In the genomic region with DNA sequence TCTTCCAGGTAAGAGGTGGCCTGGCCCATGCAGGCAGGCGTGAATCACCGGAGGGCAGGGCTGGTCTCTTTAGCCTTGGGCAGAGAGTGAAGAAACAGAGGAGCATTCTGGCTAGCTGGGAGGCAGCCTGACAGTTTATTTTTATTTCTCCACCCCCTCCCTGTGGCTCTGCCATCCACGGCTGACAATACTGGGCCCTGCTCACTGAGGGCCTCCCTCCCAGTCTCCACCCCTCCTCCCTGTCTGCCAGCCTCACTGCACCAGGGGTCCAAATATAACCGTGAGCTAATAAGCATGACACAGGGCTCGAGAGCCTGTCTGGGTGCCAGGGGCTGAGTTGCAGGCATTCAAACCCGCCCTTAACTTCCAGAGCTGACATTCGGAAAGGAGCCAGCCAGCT, we compare ENCODE assay signal across 8 mouse cellular contexts. TPM values are rescaled to one million over a fixed set of nuclear protein-coding genes. Genes with fewer than 3 reads are reported as not detected.
DNase-seq lines count a peak whose midpoint lies in the region; ATAC-seq lines count a peak whose summit lies in the region.

No protein-coding gene starts in this region.

- H3K27me3 ChIP-seq in liver, embryonic 12.5 days (replicated peaks) = no peaks in the 10 kb centered on the region

- H3K27ac ChIP-seq in liver, embryonic 12.5 days = peak overlapping the region; percentile 98

- whole genome bisulfite sequencing in liver, embryonic 12.5 days (ENCODE audit: insufficient replicate concordance) = 59% methylated on average over 7 of the region's 7 CpGs

- H3K9me3 ChIP-seq in liver, embryonic 12.5 days (replicated peaks) = no peaks in the 10 kb centered on the region

- H3K4me3 ChIP-seq in liver, embryonic 12.5 days = no peak overlapping the region

- H3K9ac ChIP-seq in liver, embryonic 12.5 days = 0 out of 2 replicates have a peak overlapping the region, but pooled peaks have one; percentile 10

- H3K36me3 ChIP-seq in liver, embryonic 12.5 days = peaks cover 86% of the 10 kb centered on the region

- H3K4me1 ChIP-seq in liver, embryonic 12.5 days = peaks cover 75% of the 10 kb centered on the region

- intact Hi-C loops in heart, postnatal 10 days (cut with DNase I) = loop anchor here (1.0 kb wide), 1 partner anchor 16 kb away; no protein-coding TSS in a partner anchor

- peak; percentile 77 to 91 for DNase-seq in adrenal gland, adult (ENCODE audit: inconsistent age in 2 of 2, low spot score in 1 of 2)
- DNase-seq in adrenal gland, postnatal 4 days (ENCODE audit: low spot score in 2 of 2) = no peak
- DNase-seq in urinary bladder, postnatal 25 days (ENCODE audit: low spot score) = peak; percentile 35
- DNase-seq in urinary bladder, postnatal 10 days (ENCODE audit: low spot score) = no peak
- peak; percentile 91 to 92 for DNase-seq in heart, postnatal 10 days
- peak; percentile 24 to 30 for DNase-seq in right cerebral cortex, postnatal 36 days (ENCODE audit: low spot score in 2 of 2)

- peak overlapping the region; percentile 79; the same call in 1 of the 2 replicates for H3K4me2 ChIP-seq in liver, embryonic 12.5 days

- no peak for ATAC-seq in liver, embryonic 12.5 days
- ATAC-seq in erythroid progenitor cell, adult 5-6 weeks (replicated peaks; ENCODE audit: low FRiP score, poor library complexity, severe bottlenecking) = no peak

RNA-seq across cellular contexts. Expression of gene Tgm2, which starts 6.6 kb away (rescaled TPM):
- total RNA-seq in adrenal gland, postnatal 4 days (2021) = 10 to 100 TPM; 58.1 to 65.3 TPM
- 100 to 1,000 TPM; 162 to 208 TPM for total RNA-seq in heart, postnatal 10 days (2021)
- 69.4 and 69.9 TPM in 2 replicates for polyA plus RNA-seq in liver, embryonic 12.5 days (2016; fragmentation: Nextera tagmentation; extraction: Ambion mirVana)
- total RNA-seq in erythroid progenitor cell, adult 5-6 weeks (2015; ENCODE audit: low replicate concordance) = 16.3 and 27.4 TPM in 2 replicates
- total RNA-seq in erythroid progenitor cell, adult 5-6 weeks (2017; ENCODE audit: low replicate concordance) = 23.0 and 33.9 TPM in 2 replicates

Comparison
In these comparisons a context has a peak if more than half of its experiments do, and no peak if none do; other contexts are left out.
1. DNase-seq: peak in adrenal gland, adult (2 of 2), urinary bladder, postnatal 25 days (single experiment), heart, postnatal 10 days (2 of 2) and right cerebral cortex, postnatal 36 days (2 of 2); none in adrenal gland, postnatal 4 days (0 of 2) and urinary bladder, postnatal 10 days (single experiment).